Mouse (Mus musculus) T-helper 2 cell (primary cell): ENCODE data around the gene Cisd3.

ENCODE experiments used
- in situ Hi-C: fragments of 300-600 bp; cut with MboI, MseI; formaldehyde crosslinking; loops from one replicate; pipeline ENCODE4 v1.15.1; 2025; ENCODE audit warnings: high pct_unique_total_duplicates

The Cisd3 gene

DNA sequence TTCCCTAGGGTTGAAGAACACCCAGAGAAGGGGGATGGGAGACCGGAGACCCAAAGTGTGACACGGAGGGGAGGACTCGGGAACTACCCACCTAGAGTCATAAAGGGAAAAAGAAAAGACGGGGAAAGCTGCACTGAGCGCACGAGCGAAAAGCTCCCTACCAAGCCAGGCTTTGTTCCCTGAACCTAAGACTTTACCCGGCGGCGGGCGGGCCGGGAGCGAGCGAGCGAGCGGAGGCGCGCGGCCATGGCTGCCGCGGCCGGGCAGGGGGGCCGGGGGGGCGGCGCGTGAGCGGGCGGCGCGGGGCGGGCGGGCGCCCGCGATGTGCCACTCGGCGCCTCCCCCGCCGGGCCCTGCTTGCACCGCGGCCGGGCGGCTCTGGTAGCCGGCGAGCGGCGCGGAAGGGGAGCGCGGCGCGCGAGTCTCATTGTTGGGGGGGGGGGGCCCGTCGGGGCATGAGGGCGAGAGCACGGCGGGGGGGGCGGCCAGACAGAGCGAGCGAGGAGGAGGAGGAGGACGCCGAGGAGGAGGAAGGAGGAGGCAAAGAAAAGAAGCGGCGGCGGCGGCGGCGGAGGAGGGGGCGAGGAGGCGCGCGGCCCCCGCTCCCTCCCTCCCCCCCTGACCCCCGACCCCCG is 22.6 kb upstream of the Cisd3 start, which contains the start of gene Mllt6:
Gene Mllt6, plus strand, starts transcription at position 522 of the 635 bp plus-strand sequence.
- in situ Hi-C loops, result loop anchor here (10.0 kb wide), 1 partner anchor 538 kb away; no protein-coding TSS in a partner anchor

GRCm38 (mm10) chr11:97663528-97664338 is 21.9 kb upstream of the Cisd3 start:
- in situ Hi-C loops, result loop anchor here (10.0 kb wide), 1 partner anchor 539 kb away; no protein-coding TSS in a partner anchor

GRCm38 (mm10) chr11:97664339-97664665 is 21.3 kb upstream of the Cisd3 start:
- in situ Hi-C loops, result loop anchor here (10.0 kb wide), 1 partner anchor 540 kb away; no protein-coding TSS in a partner anchor

DNA sequence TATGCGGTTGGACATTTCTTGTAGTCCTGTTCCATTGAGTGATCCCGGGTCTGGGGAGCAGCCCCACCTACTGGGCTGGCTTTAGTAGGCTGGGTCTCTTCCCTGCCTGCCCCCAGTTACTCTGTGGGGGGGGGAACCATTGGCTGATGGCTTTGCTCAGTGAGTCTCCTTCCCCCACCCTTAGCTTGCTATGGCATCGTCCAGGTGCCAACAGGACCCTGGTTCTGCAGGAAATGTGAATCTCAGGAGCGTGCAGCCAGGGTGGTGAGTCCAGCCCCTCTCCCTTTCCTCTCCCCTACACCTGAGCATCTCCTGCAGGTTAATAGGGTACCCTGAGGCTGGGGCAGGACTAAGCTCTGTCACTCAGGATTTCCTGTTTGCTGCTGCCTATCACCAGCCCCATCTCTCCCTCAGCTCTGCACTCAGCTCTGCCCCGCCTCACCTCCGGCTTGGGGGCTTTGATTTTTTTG is 20.8 kb upstream of the Cisd3 start:
- in situ Hi-C loops, result loop anchor here (10.0 kb wide), 1 partner anchor 540 kb away; no protein-coding TSS in a partner anchor

DNA sequence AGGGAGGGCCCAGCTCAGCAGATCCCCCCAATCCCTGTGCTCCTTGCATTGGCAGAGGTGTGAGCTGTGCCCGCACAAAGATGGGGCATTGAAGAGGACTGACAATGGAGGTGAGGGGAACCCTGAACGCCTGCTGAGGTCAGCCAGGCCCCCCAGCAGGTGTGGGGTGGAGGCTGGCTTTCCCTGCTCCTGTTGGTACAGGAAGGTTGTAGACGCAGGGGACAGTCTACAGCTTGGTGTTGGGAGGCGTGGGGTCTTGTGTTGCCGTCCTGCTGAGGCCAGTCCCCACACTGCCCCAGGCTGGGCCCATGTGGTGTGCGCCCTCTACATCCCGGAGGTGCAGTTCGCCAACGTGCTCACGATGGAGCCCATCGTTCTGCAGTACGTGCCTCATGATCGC is 20.2 kb upstream of the Cisd3 start:
- in situ Hi-C loops, result loop anchor here (10.0 kb wide), 1 partner anchor 541 kb away; no protein-coding TSS in a partner anchor

DNA sequence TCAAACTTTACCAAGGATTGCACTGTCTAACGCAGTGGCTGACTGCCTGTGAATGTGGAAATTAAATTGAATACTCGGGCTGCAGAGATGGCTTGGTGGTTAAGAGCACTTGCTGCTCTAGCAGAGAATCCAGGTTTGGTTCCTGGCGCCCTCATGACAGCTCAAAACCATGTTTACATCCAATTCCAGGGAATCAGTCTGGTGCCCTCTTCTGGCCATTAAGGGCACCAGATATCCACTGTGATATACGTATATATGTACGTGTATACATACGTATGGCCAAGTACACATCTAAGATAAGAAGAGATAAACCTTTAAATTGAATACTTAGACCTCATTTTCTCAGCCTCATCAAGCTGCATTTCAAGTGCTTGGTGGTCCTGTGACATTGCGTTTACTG is 19.4 kb upstream of the Cisd3 start:
- in situ Hi-C loops, result loop anchor here (10.0 kb wide), 1 partner anchor 541 kb away; no protein-coding TSS in a partner anchor

GRCm38 (mm10) chr11:97666794-97667193 is 18.8 kb upstream of the Cisd3 start:
- in situ Hi-C loops, result loop anchor here (10.0 kb wide), 1 partner anchor 542 kb away; no protein-coding TSS in a partner anchor

- in situ Hi-C loops, result loop anchor here (10.0 kb wide), 1 partner anchor 543 kb away; no protein-coding TSS in a partner anchor
These were observed 17.5 kb upstream of the Cisd3 start for GRCm38 (mm10) chr11:97668160-97668559.

- in situ Hi-C loops, result loop anchor here (10.0 kb wide), 1 partner anchor 544 kb away; no protein-coding TSS in a partner anchor
These were observed 16.4 kb upstream of the Cisd3 start for GRCm38 (mm10) chr11:97669268-97669667.

DNA sequence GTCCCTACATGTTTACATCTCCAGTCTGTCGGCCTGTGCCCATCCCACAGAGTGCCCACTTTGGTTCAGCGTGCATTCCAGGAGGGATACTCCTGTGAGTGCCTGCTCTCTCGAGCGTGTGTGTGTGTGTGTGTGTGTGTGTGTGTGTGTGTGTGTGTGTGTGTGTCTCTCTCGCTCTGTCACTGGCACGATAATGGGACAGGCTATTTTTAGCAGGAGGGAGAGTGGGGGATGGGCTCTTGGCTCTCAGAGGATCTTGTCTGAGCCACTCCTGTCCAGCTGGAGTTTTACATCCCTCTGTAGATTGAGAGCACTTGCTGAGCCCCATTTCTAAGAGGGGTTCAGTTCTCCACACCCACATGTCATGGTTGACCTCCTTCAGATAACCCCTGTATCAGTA is 15.8 kb upstream of the Cisd3 start:
- in situ Hi-C loops, result loop anchor here (10.0 kb wide), 1 partner anchor 545 kb away; no protein-coding TSS in a partner anchor

- in situ Hi-C loops, result no loop called here
These were observed 15.1 kb upstream of the Cisd3 start for GRCm38 (mm10) chr11:97670234-97671176.

DNA sequence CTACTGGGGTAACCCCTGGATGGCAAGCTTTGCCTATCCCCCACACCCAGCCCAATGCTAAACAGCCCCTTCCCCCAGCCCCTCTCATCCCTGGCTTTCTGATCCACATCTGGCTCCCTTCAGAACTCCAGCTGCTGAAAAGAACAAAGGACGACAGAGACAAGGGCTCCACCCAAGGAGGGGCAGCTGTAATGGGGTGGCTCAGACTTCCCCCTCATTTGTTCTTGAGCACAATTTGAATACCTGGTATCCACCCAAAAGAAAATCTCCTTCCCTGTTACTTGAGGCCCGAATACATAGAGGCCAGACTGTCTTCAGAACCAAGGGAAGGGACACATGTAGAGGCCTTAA is 14.5 kb upstream of the Cisd3 start:
- in situ Hi-C loops, result no loop called here

- in situ Hi-C loops, result no loop called here
These were observed 12.5 kb upstream of the Cisd3 start for GRCm38 (mm10) chr11:97673148-97673547.

GRCm38 (mm10) chr11:97676050-97676754 is 9.4 kb upstream of the Cisd3 start:
- in situ Hi-C loops, result no loop called here

DNA sequence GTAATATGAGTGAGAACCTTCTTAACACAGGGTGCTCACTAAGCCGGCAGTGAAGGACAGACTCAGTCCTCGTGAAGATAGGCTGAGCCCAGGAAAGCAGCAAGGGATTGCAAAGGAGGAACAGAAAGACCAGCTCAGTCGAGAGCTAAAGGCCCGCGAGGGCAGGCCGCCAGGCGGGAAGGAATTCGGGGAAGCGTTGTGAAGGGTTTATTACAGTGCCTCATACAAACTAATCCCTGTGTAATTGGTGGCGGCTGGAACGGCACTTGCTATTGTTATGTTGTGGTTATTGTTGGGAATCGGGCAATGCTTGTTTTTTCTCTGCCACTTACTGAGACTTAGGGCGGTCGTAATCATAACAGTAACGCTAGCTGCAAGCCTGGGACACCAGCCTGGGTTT is 8.2 kb upstream of the Cisd3 start:
- in situ Hi-C loops, result no loop called here

GRCm38 (mm10) chr11:97677842-97678241 is 7.8 kb upstream of the Cisd3 start:
- in situ Hi-C loops, result no loop called here

DNA sequence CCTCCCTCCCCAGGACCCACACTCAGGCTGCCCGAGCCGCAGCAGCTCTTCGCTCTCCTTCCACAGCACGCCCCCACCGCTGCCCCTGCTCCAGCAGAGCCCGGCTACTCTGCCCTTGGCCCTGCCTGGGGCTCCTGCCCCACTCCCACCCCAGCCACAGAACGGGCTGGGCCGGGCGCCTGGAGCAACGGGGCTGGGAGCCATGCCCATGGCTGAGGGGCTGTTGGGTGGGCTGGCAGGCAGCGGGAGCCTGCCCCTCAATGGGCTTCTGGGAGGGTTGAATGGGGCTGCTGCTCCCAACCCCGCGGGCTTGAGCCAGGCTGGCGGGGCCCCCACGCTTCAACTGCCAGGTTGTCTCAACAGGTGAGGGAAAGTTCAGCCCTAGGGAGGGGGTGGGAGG is 7.3 kb upstream of the Cisd3 start:
- in situ Hi-C loops, result no loop called here

- in situ Hi-C loops, result no loop called here
These were observed 5.2 kb upstream of the Cisd3 start for GRCm38 (mm10) chr11:97680430-97680829.

DNA sequence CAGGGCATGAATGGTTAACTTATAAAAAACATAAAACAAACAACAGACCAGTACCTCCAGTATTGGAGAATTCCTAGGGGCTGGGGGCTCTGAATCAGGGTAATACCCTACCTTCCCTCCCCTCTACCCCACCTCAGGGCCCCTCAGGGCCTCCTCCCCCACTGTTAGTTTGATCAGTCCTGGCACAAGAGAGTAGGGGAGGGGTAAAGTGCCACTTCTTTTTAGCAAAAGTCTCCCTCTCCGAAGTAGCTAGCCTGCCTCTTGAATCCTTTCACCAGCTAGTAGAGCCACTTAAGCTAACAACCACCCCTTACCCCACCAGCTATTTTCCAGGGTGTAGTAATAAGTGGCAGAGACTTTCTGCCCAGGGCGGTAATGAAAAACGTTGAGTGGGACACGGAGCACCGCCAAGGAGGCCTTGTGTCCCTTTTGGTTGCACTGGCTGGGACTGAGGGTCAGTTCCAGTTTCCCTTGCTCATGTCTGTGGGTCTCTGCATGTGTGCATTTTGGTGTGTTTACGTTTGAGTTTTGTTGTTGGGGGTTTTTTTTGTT is 3.0 kb upstream of the Cisd3 start:
- in situ Hi-C loops, result no loop called here

DNA sequence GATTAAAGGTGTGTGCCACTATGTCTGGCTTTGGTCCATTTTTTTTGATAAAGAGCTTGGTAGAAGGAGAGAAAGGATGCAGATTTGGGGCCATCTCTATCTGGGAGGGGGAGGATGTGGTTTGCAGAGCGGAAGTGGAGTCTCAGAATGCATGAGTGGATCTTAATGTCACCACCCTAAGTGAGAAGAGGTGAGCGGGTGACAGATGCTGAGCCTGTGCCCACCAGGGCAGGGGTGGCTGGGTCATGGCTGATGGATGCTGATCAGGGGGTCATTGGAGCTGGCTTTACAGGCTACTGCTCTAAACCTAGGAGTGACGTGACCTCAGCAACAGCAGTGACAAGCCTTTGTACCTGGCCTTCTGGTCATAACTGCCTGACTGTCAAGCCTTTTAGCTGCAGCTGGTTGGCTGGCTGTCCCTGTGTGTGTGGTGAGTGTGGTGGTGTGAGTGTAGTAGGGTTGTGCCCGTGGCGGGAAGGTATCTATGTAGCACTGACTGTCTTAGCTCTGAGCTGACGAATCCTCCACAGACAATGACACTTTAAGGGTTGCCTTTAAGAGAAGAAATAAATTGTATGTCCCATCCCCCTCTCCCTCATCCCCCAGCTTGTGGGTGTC is 1.5 kb upstream of the Cisd3 start:
- in situ Hi-C loops, result no loop called here
